Mouse (Mus musculus): ENCODE measurements around the gene Prl8a6.

The Prl8a6 gene

DNA sequence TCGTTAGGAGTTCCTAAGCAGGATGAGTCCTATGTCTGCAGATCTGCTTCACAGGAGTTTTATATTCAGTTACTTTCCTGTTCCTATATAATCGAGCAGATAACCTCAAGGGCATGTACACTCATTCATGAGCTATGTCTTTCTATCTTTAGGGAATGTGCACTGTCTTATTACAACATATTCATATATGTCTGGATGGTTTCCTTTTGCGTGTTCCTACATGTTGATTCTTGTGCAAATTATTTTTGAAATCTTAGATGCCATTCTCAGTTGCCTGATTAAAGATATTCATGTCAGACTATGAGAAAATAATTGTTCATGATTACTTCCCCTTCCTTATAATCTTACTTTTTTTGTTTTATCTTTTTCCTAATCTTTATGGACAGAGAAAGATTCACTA, at the start of gene Prl8a6:
TSS of gene Prl8a6 (minus strand) at position 101 of the 400 bp plus-strand sequence.
- no peak for DNase-seq (ENCODE audit: low spot score)

DNA sequence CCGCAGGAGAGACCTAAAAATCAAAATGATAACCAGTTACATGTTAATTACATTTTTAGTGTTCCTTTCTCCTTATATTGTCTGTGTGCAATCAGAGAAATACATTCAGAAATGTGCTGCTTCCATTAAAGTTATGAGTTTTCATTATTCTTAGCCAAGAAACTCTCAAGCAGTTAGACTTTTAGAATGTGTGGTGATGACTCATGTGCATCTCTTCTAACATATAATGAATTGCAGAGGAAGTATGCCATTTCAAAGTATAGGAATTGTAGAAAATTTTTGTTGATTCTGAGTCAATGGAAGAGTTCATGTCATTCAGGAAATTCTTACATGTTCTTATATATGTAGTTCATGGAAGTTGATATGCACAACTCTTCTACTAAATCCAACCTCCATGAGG, 5.3 kb downstream of the Prl8a6 start:
- DNase-seq (ENCODE audit: low spot score) = no peak

GRCm38 (mm10) chr13:27413640-27414039, 24.8 kb downstream of the Prl8a6 start:
- DNase-seq (ENCODE audit: low spot score) = no peak

DNA sequence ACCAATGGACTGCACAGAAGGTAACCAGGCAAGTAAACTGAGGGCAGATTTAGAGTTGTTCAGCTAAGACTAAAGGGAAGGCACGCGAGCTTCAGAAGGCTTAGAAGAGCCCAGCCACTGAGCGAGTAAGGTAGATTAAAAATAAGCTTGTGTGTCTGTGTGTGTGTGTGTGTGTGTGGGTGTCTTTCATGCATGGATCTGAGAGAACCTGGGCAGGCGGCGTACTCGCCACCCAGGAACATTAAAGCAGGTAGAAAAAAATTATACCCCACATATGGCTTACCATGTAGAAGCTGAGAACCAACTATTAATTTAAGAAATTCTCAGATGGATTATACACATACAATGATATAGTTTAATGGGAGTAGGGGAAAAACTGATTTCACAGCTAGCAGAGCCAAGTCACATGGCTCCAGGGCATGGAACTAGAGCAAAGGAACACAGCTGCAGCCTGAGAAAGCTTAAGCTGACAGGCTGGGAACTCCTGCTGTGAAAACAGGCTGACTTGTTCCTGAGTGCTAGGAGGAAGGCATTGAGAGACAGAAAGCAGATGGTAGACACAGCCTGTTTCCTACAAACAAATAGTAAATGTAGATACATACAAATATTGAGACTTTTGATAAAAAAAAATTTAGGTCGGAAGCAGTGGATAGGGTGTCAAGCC, 39.3 kb downstream of the Prl8a6 start:
- DNase-seq (ENCODE audit: low spot score) = no peak

GRCm38 (mm10) chr13:27390746-27391145, 47.7 kb downstream of the Prl8a6 start, which contains the start of gene Prl2b1:
Gene Prl2b1, minus strand, starts transcription at chr13:27390846.
- DNase-seq (ENCODE audit: low spot score) = no peak

Measured in spleen, adult 12 weeks (tissue).